Mouse (Mus musculus) heart, embryonic 12.5 days (tissue): ENCODE measurements around the gene B3gat1. TPM values are rescaled to one million over a fixed set of nuclear protein-coding genes. Genes with fewer than 3 reads are reported as not detected.

Experiments
- ATAC-seq: fragments of 200-750 bp; cut with Nextera tagmentation; 2 replicates; pipeline ENCODE4 v1.8.0; 2017; ENCODE audit warnings: moderate TSS enrichment, moderate library complexity; ENCODE audit not compliant: insufficient number of reproducible peaks, low FRiP score
- H3K27ac ChIP-seq: fragments of 300-500 bp; sonication (generic); 2 replicates; pipeline ENCODE4 v1.5.1; 2016; ENCODE audit warnings: mild to moderate bottlenecking, moderate library complexity; ENCODE audit not compliant: poor library complexity, severe bottlenecking
- H3K27me3 ChIP-seq: fragments of 300-500 bp; sonication (generic); replicated peaks from 2 replicates; pipeline ENCODE4 v1.6.1; 2016; ENCODE audit warnings: mild to moderate bottlenecking, moderate library complexity
- H3K36me3 ChIP-seq: fragments of 300-500 bp; sonication (generic); 2 replicates; pipeline ENCODE4 v1.6.1; 2016; ENCODE audit warnings: mild to moderate bottlenecking, moderate library complexity
- H3K4me1 ChIP-seq: fragments of 300-500 bp; sonication (generic); replicated peaks from 2 replicates; pipeline ENCODE4 v1.6.1; 2016; ENCODE audit warnings: mild to moderate bottlenecking
- H3K4me2 ChIP-seq: fragments of 300-500 bp; sonication (generic); 2 replicates; pipeline ENCODE4 v1.6.1; 2016; ENCODE audit warnings: mild to moderate bottlenecking, moderate library complexity
- H3K4me3 ChIP-seq: fragments of 300-500 bp; sonication (generic); 2 replicates; pipeline ENCODE4 v1.5.1; 2016; ENCODE audit warnings: mild to moderate bottlenecking
- H3K9ac ChIP-seq: fragments of 300-500 bp; sonication (generic); 2 replicates; pipeline ENCODE4 v1.6.1; 2016; ENCODE audit warnings: mild to moderate bottlenecking, moderate library complexity
- H3K9me3 ChIP-seq: fragments of 300-500 bp; sonication (generic); replicated peaks from 2 replicates; pipeline ENCODE4 v1.6.1; 2016; ENCODE audit warnings: mild to moderate bottlenecking, moderate library complexity
- WGBS: fragments of 180-500 bp; shearing (Covaris S2); methylation state at CpG from one replicate; pipeline ENCODE4 v1.1.7; 2016; 5-methylcytosine and 5-hydroxymethylcytosine counted together
- polyA plus RNA-seq: library from polyadenylated mRNA; unstranded; fragments of >200 nt; fragmentation: Nextera tagmentation; extraction: Ambion mirVana; gene quantifications from 2 replicates; pipeline ENCODE4 v1.2.1, GENCODE M21; 2016

B3gat1 gene
- polyA plus RNA-seq, 1 experiment from 2014 or later, result 0.14 TPM

GRCm38 (mm10) chr9:26776122-26776902 lies 42.8 kb downstream of the B3gat1 start:
- H3K9me3 ChIP-seq, result no peaks in the 10 kb centered on the region
- WGBS, result 54% methylated on average over 6 of the region's 6 CpGs

GRCm38 (mm10) chr9:26778421-26778820 lies 44.9 kb downstream of the B3gat1 start:
- Histone ChIP-seq H3K4me3 (no peak overlapping the region), H3K9ac (no peak overlapping the region), H3K9me3 (no peaks in the 10 kb centered on the region), H3K4me2 (no peak overlapping the region), H3K4me1 (peaks cover 1% of the 10 kb centered on the region; the same call in 1 of the 2 replicates), H3K27ac (no peak overlapping the region), H3K27me3 (no peaks in the 10 kb centered on the region), H3K36me3 (no peaks in the 10 kb centered on the region)
- 79% methylated on average over 7 of the region's 7 CpGs for WGBS
- ATAC-seq, result no peak

More at GRCm38 (mm10) chr9:26776122-26776902, 42.8 kb downstream of the B3gat1 start:
- H3K36me3 ChIP-seq, result no peaks in the 10 kb centered on the region
- no peak overlapping the region for H3K4me3 ChIP-seq
- H3K4me2 ChIP-seq, result no peak overlapping the region
- no peak overlapping the region for H3K27ac ChIP-seq
- no peaks in the 10 kb centered on the region for H3K4me1 ChIP-seq
- no peaks in the 10 kb centered on the region for H3K27me3 ChIP-seq
- ATAC-seq, result no peak
- H3K9ac ChIP-seq, result no peak overlapping the region

- peak overlapping the region; percentile 30 for H3K4me3 ChIP-seq
- WGBS, result 28% methylated on average over 7 of the region's 7 CpGs
- H3K4me2 ChIP-seq, result peak overlapping the region; percentile 53
- H3K9me3 ChIP-seq, result no peaks in the 10 kb centered on the region
- H3K27me3 ChIP-seq, result no peaks in the 10 kb centered on the region
- no peak overlapping the region for H3K9ac ChIP-seq
- no peak overlapping the region for H3K27ac ChIP-seq
- ATAC-seq, result no peak
- H3K4me1 ChIP-seq, result peaks cover 5% of the 10 kb centered on the region
- no peaks in the 10 kb centered on the region for H3K36me3 ChIP-seq
Observed at GRCm38 (mm10) chr9:26783414-26783975, 50.0 kb downstream of the B3gat1 start.

GRCm38 (mm10) chr9:26792829-26793228 lies 59.3 kb downstream of the B3gat1 start:
- no peak for ATAC-seq
- no peaks in the 10 kb centered on the region for H3K27me3 ChIP-seq

GRCm38 (mm10) chr9:26798205-26798604 lies 64.7 kb downstream of the B3gat1 start:
- no peak for ATAC-seq
- Histone ChIP-seq H3K4me3 (no peak overlapping the region), H3K36me3 (no peaks in the 10 kb centered on the region), H3K4me2 (no peak overlapping the region), H3K4me1 (no peaks in the 10 kb centered on the region), H3K9me3 (no peaks in the 10 kb centered on the region), H3K9ac (no peak overlapping the region), H3K27ac (no peak overlapping the region), H3K27me3 (no peaks in the 10 kb centered on the region)
- 81% methylated on average over 3 of the region's 3 CpGs for WGBS

More at GRCm38 (mm10) chr9:26792829-26793228, 59.3 kb downstream of the B3gat1 start:
- H3K4me3 ChIP-seq, result no peak overlapping the region
- H3K4me2 ChIP-seq, result no peak overlapping the region
- H3K9me3 ChIP-seq, result no peaks in the 10 kb centered on the region
- 42% methylated on average over 3 of the region's 3 CpGs for WGBS
- no peaks in the 10 kb centered on the region for H3K4me1 ChIP-seq
- H3K9ac ChIP-seq, result no peak overlapping the region
- H3K36me3 ChIP-seq, result no peaks in the 10 kb centered on the region
- H3K27ac ChIP-seq, result no peak overlapping the region

GRCm38 (mm10) chr9:26798731-26799130 lies 65.2 kb downstream of the B3gat1 start:
- no peak for ATAC-seq
- WGBS, result 72% methylated on average over 1 of the region's 1 CpGs

GRCm38 (mm10) chr9:26800357-26800756 lies 66.8 kb downstream of the B3gat1 start:
- H3K9ac ChIP-seq, result no peak overlapping the region
- WGBS, result 77% methylated on average over 2 of the region's 2 CpGs
- no peak for ATAC-seq
- H3K27ac ChIP-seq, result no peak overlapping the region
- no peaks in the 10 kb centered on the region for H3K27me3 ChIP-seq
- H3K4me2 ChIP-seq, result no peak overlapping the region
- H3K9me3 ChIP-seq, result no peaks in the 10 kb centered on the region
- no peaks in the 10 kb centered on the region for H3K36me3 ChIP-seq
- H3K4me3 ChIP-seq, result no peak overlapping the region
- H3K4me1 ChIP-seq, result 0 out of 2 replicates have a peak, but pooled peaks cover 3% of the 10 kb centered on the region

More at GRCm38 (mm10) chr9:26798731-26799130, 65.2 kb downstream of the B3gat1 start:
- no peaks in the 10 kb centered on the region for H3K27me3 ChIP-seq
- H3K27ac ChIP-seq, result no peak overlapping the region
- no peak overlapping the region for H3K4me2 ChIP-seq
- no peak overlapping the region for H3K9ac ChIP-seq
- H3K9me3 ChIP-seq, result no peaks in the 10 kb centered on the region
- H3K4me1 ChIP-seq, result no peaks in the 10 kb centered on the region
- H3K4me3 ChIP-seq, result no peak overlapping the region
- no peaks in the 10 kb centered on the region for H3K36me3 ChIP-seq

- no peak overlapping the region for H3K27ac ChIP-seq
- H3K4me2 ChIP-seq, result no peak overlapping the region
- H3K9me3 ChIP-seq, result no peaks in the 10 kb centered on the region
- H3K9ac ChIP-seq, result no peak overlapping the region
- no peaks in the 10 kb centered on the region for H3K27me3 ChIP-seq
- H3K4me1 ChIP-seq, result peaks cover 9% of the 10 kb centered on the region; the same call in 1 of the 2 replicates
- no peaks in the 10 kb centered on the region for H3K36me3 ChIP-seq
- ATAC-seq, result no peak
- no peak overlapping the region for H3K4me3 ChIP-seq
Observed at GRCm38 (mm10) chr9:26804321-26804720, 70.8 kb downstream of the B3gat1 start.

GRCm38 (mm10) chr9:26805935-26806666 lies 72.6 kb downstream of the B3gat1 start, which contains the start of gene Glb1l2:
Gene Glb1l2 (minus strand): TSS chr9:26806468.
- under 1% methylated on average over 33 of the region's 33 CpGs for WGBS
- Histone ChIP-seq H3K27ac (peak within 1 kb of the TSS; percentile 45; the same call in 1 of the 2 replicates), H3K27me3 (no peaks in the 10 kb centered on the region), H3K4me3 (peak within 1 kb of the TSS; percentile 53), H3K4me1 (peaks cover 9% of the 10 kb centered on the region; the same call in 1 of the 2 replicates), H3K36me3 (no peaks in the 10 kb centered on the region), H3K9ac (peak within 1 kb of the TSS; percentile 66), H3K4me2 (peak within 1 kb of the TSS; percentile 85), H3K9me3 (no peaks in the 10 kb centered on the region)
- peak; percentile 100 for ATAC-seq

- Histone ChIP-seq H3K9me3 (no peaks in the 10 kb centered on the region), H3K27ac (no peak overlapping the region), H3K4me1 (peaks cover 9% of the 10 kb centered on the region; the same call in 1 of the 2 replicates), H3K36me3 (no peaks in the 10 kb centered on the region), H3K4me3 (no peak overlapping the region), H3K4me2 (no peak overlapping the region), H3K9ac (no peak overlapping the region), H3K27me3 (no peaks in the 10 kb centered on the region)
- WGBS, result 74% methylated on average over 2 of the region's 2 CpGs
- ATAC-seq, result no peak
Observed at GRCm38 (mm10) chr9:26808735-26809134, 75.2 kb downstream of the B3gat1 start.
